Comparison of ENCODE assay signal across 7 mouse cellular contexts in the genomic region with DNA sequence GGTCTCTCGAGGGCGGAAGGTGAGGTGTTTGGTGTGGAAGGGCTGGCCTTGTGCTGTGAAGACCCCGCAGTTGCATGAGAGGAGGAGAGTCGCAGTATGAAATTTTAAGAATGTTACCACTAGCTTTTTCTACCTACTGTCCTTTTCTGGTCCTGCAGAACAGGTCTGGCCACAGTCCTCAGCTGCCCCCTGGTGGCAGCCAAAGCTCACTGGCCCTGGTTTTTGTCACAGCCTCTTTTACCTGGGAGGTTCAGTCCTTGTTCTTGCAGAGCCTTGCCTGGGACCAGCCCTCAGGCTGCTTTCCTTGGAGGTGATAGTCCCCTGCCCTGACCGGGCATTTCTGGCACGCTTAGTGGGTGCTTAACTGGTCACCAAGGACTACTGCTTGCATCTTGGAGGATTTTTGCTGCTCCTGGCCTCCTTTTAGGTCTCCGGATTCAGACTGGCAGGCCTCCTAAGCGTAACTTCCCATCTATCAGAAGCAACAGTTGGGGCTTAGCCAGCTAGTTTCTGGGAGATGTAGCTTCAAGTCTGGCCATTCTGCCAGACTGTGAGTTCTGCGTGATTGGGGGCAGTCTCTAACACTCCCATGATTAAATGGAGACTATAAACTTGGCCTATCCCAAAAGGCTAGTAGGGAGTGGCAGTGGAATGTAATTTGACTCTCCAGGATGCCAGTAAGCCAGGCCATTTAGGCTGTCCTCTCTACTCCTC. TPM values are rescaled to one million over a fixed set of nuclear protein-coding genes. Genes with fewer than 3 reads are reported as not detected.
DNase-seq lines count a peak whose midpoint lies in the region; ATAC-seq and TF ChIP-seq lines count a peak whose summit lies in the region.

No protein-coding gene starts in this region.

- 40% methylated on average over 9 of the region's 9 CpGs for WGBS in intestine, postnatal 0 days
- 43% methylated on average over 9 of the region's 9 CpGs for WGBS in limb, embryonic 11.5 days
- WGBS in midbrain, embryonic 15.5 days: 60% methylated on average over 9 of the region's 9 CpGs

- TF ChIP-seq CTCF in cortical plate, adult 2 months (IDR thresholded peaks at IDR 0.05; ENCODE audit: extremely low read depth, insufficient read depth, low read length): peak; percentile 90
- TF ChIP-seq CTCF in intestine, postnatal 0 days (IDR thresholded peaks at IDR 0.05; ENCODE audit: low read depth): peak; percentile 98

- no peak for TF ChIP-seq POLR2A in cortical plate, adult 2 months (IDR thresholded peaks at IDR 0.05; ENCODE audit: extremely low read depth, insufficient read depth, low read length)

- H3K27me3 ChIP-seq in intestine, postnatal 0 days (replicated peaks; ENCODE audit: control insufficient read depth, insufficient read depth, low read length): no peaks in the 10 kb centered on the region
- no peaks in the 10 kb centered on the region for H3K27me3 ChIP-seq in limb, embryonic 11.5 days (ENCODE audit: control insufficient read depth, insufficient read depth, low read length)
- no peaks in the 10 kb centered on the region for H3K27me3 ChIP-seq in midbrain, embryonic 15.5 days (replicated peaks)

- peak; percentile 36 for ATAC-seq in intestine, postnatal 0 days
- ATAC-seq in limb, embryonic 11.5 days (ENCODE audit: insufficient number of reproducible peaks, low FRiP score, low TSS enrichment, low read depth): peak; percentile 18; the same call in 1 of the 2 replicates
- ATAC-seq in midbrain, embryonic 15.5 days (replicated peaks): peak; percentile 74

- H3K4me2 ChIP-seq in intestine, postnatal 0 days (replicated peaks; ENCODE audit: low read depth): no peak overlapping the region
- no peak overlapping the region for H3K4me2 ChIP-seq in limb, embryonic 11.5 days (ENCODE audit: low read depth, severe bottlenecking)
- no peak overlapping the region for H3K4me2 ChIP-seq in midbrain, embryonic 15.5 days

- no peak overlapping the region for H3K27ac ChIP-seq in cortical plate, adult 2 months (ENCODE audit: insufficient read depth, low read length)
- no peak overlapping the region for H3K27ac ChIP-seq in intestine, postnatal 0 days (ENCODE audit: low read depth, low read length)
- no peak overlapping the region for H3K27ac ChIP-seq in limb, embryonic 11.5 days (replicated peaks; ENCODE audit: low read depth, low read length)
- H3K27ac ChIP-seq in midbrain, embryonic 15.5 days: peak overlapping the region; percentile 32; the same call in 1 of the 2 replicates

- H3K4me1 ChIP-seq in cortical plate, adult 2 months (ENCODE audit: control insufficient read depth, insufficient read depth, low read length): peaks cover 3% of the 10 kb centered on the region; the same call in 1 of the 2 replicates
- peaks cover 28% of the 10 kb centered on the region for H3K4me1 ChIP-seq in intestine, postnatal 0 days (replicated peaks; ENCODE audit: control insufficient read depth, insufficient read depth, low read length)
- H3K4me1 ChIP-seq in limb, embryonic 11.5 days (ENCODE audit: control insufficient read depth, insufficient read depth, low read length): peaks cover 48% of the 10 kb centered on the region
- peaks cover 40% of the 10 kb centered on the region for H3K4me1 ChIP-seq in midbrain, embryonic 15.5 days

- no peak overlapping the region for H3K4me3 ChIP-seq in cortical plate, adult 2 months (ENCODE audit: insufficient read depth, low read length)
- no peak overlapping the region for H3K4me3 ChIP-seq in intestine, postnatal 0 days (ENCODE audit: low read depth, low read length)
- H3K4me3 ChIP-seq in limb, embryonic 11.5 days (ENCODE audit: low read depth, low read length): no peak overlapping the region
- H3K4me3 ChIP-seq in midbrain, embryonic 15.5 days: no peak overlapping the region

- H3K9ac ChIP-seq in intestine, postnatal 0 days (ENCODE audit: low read depth, low read length): no peak overlapping the region
- H3K9ac ChIP-seq in limb, embryonic 11.5 days (ENCODE audit: low read length): 0 out of 2 replicates have a peak overlapping the region, but pooled peaks have one; percentile 8
- no peak overlapping the region for H3K9ac ChIP-seq in midbrain, embryonic 15.5 days

- DNase-seq in adrenal gland, adult 18-20 months (ENCODE audit: low spot score in 2 of 2): peak; percentile 85 to 87
- peak; percentile 78 for DNase-seq in gastrocnemius, postnatal 25 days
- peak; percentile 90 for DNase-seq in limb, embryonic 11.5 days (ENCODE audit: low spot score)
- DNase-seq in spleen, adult 12 weeks (ENCODE audit: low spot score): peak; percentile 63

- H3K36me3 ChIP-seq in intestine, postnatal 0 days (ENCODE audit: control insufficient read depth, insufficient read depth): peaks cover 24% of the 10 kb centered on the region
- H3K36me3 ChIP-seq in limb, embryonic 11.5 days (ENCODE audit: control insufficient read depth, insufficient read depth, low read length): peaks cover 10% of the 10 kb centered on the region
- H3K36me3 ChIP-seq in midbrain, embryonic 15.5 days (replicated peaks): peaks cover 24% of the 10 kb centered on the region; the same call in 1 of the 2 replicates

- H3K9me3 ChIP-seq in intestine, postnatal 0 days (ENCODE audit: control insufficient read depth): no peaks in the 10 kb centered on the region
- H3K9me3 ChIP-seq in limb, embryonic 11.5 days (ENCODE audit: control insufficient read depth, low read length): no peaks in the 10 kb centered on the region
- H3K9me3 ChIP-seq in midbrain, embryonic 15.5 days: no peaks in the 10 kb centered on the region

RNA-seq across cellular contexts. Expression of a gene that starts 13.5 kb away (rescaled TPM):
- 10 to 100 TPM; 11.3 to 11.5 TPM for total RNA-seq in adrenal gland, adult 18-20 months (2021)
- polyA plus RNA-seq in cortical plate, adult 2 months (2012; rRNA removed): 17.3 and 22.1 TPM in 2 replicates
- total RNA-seq in gastrocnemius, postnatal 25 days (2021): 1 to 10 TPM; 7.0 to 7.1 TPM
- polyA plus RNA-seq in intestine, postnatal 0 days (2015; fragmentation: Nextera tagmentation; extraction: Ambion mirVana): 9.2 and 10.5 TPM in 2 replicates
- polyA plus RNA-seq in limb, embryonic 11.5 days (2014; fragmentation: Nextera tagmentation; extraction: Ambion mirVana): 26.2 and 27.4 TPM in 2 replicates
- 12.3 and 17.3 TPM in 2 replicates for polyA plus RNA-seq in midbrain, embryonic 15.5 days (2015; fragmentation: Nextera tagmentation; extraction: Ambion mirVana)

RNA-seq across cellular contexts. Expression of a gene that starts 16.8 kb away (rescaled TPM):
- total RNA-seq in adrenal gland, adult 18-20 months (2021): 100 to 1,000 TPM; 117 to 118 TPM
- polyA plus RNA-seq in cortical plate, adult 2 months (2012; rRNA removed): 99.3 and 101 TPM in 2 replicates
- 10 to 100 TPM; 87.2 to 90.6 TPM for total RNA-seq in gastrocnemius, postnatal 25 days (2021)
- 63.3 and 72.1 TPM in 2 replicates for polyA plus RNA-seq in intestine, postnatal 0 days (2015; fragmentation: Nextera tagmentation; extraction: Ambion mirVana)
- polyA plus RNA-seq in limb, embryonic 11.5 days (2014; fragmentation: Nextera tagmentation; extraction: Ambion mirVana): 107 and 115 TPM in 2 replicates
- 139 and 154 TPM in 2 replicates for polyA plus RNA-seq in midbrain, embryonic 15.5 days (2015; fragmentation: Nextera tagmentation; extraction: Ambion mirVana)

RNA-seq across cellular contexts. Expression of a gene that starts 31.8 kb away (rescaled TPM):
- total RNA-seq in adrenal gland, adult 18-20 months (2021): 10 to 100 TPM; 10.0 to 15.3 TPM
- polyA plus RNA-seq in cortical plate, adult 2 months (2012; rRNA removed): 10.1 and 11.2 TPM in 2 replicates
- total RNA-seq in gastrocnemius, postnatal 25 days (2021): 1 to 10 TPM; 4.6 to 4.8 TPM
- 5.0 and 5.3 TPM in 2 replicates for polyA plus RNA-seq in intestine, postnatal 0 days (2015; fragmentation: Nextera tagmentation; extraction: Ambion mirVana)
- polyA plus RNA-seq in limb, embryonic 11.5 days (2014; fragmentation: Nextera tagmentation; extraction: Ambion mirVana): 20.2 and 22.3 TPM in 2 replicates
- 5.2 and 5.8 TPM in 2 replicates for polyA plus RNA-seq in midbrain, embryonic 15.5 days (2015; fragmentation: Nextera tagmentation; extraction: Ambion mirVana)

RNA-seq across cellular contexts. Expression of a gene that starts 31.8 kb away (rescaled TPM):
- total RNA-seq in adrenal gland, adult 18-20 months (2021): 100 to 1,000 TPM; 132 to 145 TPM
- polyA plus RNA-seq in cortical plate, adult 2 months (2012; rRNA removed): 48.8 and 50.6 TPM in 2 replicates
- 10 to 100 TPM; 91.1 to 93.8 TPM for total RNA-seq in gastrocnemius, postnatal 25 days (2021)
- 37.9 and 38.6 TPM in 2 replicates for polyA plus RNA-seq in intestine, postnatal 0 days (2015; fragmentation: Nextera tagmentation; extraction: Ambion mirVana)
- 56.5 and 59.1 TPM in 2 replicates for polyA plus RNA-seq in limb, embryonic 11.5 days (2014; fragmentation: Nextera tagmentation; extraction: Ambion mirVana)
- 62.1 and 65.5 TPM in 2 replicates for polyA plus RNA-seq in midbrain, embryonic 15.5 days (2015; fragmentation: Nextera tagmentation; extraction: Ambion mirVana)

RNA-seq across cellular contexts. Expression of a gene that starts 48.3 kb away (rescaled TPM):
- 1 to 10 TPM; 5.1 to 5.7 TPM for total RNA-seq in adrenal gland, adult 18-20 months (2021)
- 3.9 and 5.0 TPM in 2 replicates for polyA plus RNA-seq in cortical plate, adult 2 months (2012; rRNA removed)
- 1 to 10 TPM; 2.3 to 3.2 TPM for total RNA-seq in gastrocnemius, postnatal 25 days (2021)
- polyA plus RNA-seq in intestine, postnatal 0 days (2015; fragmentation: Nextera tagmentation; extraction: Ambion mirVana): 9.3 and 10.8 TPM in 2 replicates
- polyA plus RNA-seq in limb, embryonic 11.5 days (2014; fragmentation: Nextera tagmentation; extraction: Ambion mirVana): 34.7 and 35.3 TPM in 2 replicates
- polyA plus RNA-seq in midbrain, embryonic 15.5 days (2015; fragmentation: Nextera tagmentation; extraction: Ambion mirVana): 8.1 and 8.4 TPM in 2 replicates

Comparison
In these comparisons a context has a peak if more than half of its experiments do, and no peak if none do; other contexts are left out.
1. ATAC-seq: peak in every context shown above with its lines; median percentile 74 in midbrain, embryonic 15.5 days; 36 in intestine, postnatal 0 days; 18 in limb, embryonic 11.5 days.